Mouse (Mus musculus) pancreas, adult 10 weeks (tissue): ENCODE results near the gene Rab6b. TPM values are rescaled to one million over a fixed set of nuclear protein-coding genes. Genes with fewer than 3 reads are reported as not detected.

ENCODE experiments used
- polyA plus RNA-seq: library from polyadenylated mRNA; stranded (reverse); fragments of 350-450 nt; fragmentation: Illumina TruSeq; extraction: RNeasy Lipid Tissue Mini Kit (QIAGEN cat#74804); gene quantifications from one replicate; pipeline ENCODE4 v1.2.3, GENCODE M21; 2015; ENCODE audit warnings: low read depth, low replicate concordance; ENCODE audit not compliant: insufficient read depth

The Rab6b gene
- polyA plus RNA-seq, result 7.2 TPM

DNA sequence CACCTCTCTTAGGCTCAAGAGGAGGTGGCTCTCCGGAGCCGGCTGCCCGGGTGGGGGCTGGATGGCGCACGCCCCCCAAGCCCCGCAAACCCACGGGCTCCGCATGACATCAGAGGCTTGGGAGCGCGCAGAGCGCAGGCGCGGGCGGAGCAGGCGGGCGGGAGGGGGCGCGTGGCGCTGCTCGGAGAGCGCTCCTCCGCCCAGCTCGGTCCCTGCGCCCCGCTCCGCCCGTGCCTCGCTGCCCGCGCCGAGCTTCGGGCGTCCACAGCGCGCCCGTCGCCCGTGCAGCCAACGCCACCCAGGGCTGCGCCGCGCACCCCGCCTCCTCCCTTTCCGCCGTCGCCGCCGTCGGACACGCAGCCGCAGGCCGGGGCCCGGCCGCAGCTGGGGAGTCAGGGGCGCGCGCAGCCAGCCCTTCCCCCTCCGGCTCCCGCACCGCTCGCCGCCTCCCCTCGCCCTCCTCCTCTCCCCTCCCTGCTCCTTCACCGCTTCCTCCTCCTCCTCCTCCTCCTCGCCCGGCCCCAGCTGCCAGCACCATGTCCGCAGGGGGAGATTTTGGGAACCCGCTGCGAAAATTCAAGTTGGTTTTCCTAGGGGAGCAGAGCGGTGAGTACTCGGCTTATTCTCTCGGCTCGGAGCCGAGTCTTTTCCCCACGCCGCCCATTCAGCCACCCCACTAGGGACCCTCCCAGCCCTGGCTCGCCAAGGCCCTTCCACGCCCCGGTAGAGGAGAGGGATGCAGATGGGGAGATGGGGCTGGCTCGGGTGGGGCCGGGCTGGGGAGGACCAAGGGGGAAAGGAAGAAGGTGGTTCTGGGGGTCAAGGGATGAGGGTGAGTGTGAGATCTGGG lies at the start of gene Rab6b:
TSS of gene Rab6b (plus strand) at position 167 of the 850 bp plus-strand sequence.

DNA sequence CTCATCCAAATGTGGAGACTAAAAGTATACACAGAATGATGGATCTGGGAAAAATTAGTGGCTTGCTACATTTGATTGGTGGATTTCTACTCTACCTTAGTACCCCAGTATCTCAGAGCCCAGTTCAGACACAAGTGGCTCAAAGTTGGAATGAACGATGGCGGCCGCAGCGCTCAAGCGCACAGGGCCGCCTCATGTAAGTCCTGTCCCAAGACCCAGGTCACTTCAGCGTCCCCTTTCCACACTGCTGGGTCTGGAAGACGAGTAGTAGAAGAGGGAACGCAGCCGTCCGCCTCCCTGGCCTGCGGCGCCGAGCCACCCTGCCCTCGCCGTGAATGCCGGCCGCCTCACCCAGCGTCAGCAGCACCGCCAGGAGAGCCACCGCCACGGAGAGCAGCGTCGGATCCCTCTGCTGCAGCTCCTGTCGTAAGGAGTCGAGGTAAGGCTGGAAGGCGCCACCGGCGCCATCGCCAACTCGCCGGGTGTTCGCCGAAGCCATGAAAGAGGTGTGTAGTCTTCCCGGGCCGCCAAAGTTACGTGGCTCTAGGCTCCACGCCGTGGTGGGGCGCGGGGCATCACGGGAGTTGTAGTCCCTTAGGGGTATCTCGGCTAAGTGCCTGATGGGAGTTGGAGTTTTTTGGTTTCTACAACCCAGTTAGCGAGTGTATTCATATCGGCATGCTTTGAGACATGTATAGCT lies 90.1 kb downstream of the Rab6b start, which contains the start of gene Srprb:
TSS of gene Srprb (minus strand) at position 577 of the 700 bp plus-strand sequence.

DNA sequence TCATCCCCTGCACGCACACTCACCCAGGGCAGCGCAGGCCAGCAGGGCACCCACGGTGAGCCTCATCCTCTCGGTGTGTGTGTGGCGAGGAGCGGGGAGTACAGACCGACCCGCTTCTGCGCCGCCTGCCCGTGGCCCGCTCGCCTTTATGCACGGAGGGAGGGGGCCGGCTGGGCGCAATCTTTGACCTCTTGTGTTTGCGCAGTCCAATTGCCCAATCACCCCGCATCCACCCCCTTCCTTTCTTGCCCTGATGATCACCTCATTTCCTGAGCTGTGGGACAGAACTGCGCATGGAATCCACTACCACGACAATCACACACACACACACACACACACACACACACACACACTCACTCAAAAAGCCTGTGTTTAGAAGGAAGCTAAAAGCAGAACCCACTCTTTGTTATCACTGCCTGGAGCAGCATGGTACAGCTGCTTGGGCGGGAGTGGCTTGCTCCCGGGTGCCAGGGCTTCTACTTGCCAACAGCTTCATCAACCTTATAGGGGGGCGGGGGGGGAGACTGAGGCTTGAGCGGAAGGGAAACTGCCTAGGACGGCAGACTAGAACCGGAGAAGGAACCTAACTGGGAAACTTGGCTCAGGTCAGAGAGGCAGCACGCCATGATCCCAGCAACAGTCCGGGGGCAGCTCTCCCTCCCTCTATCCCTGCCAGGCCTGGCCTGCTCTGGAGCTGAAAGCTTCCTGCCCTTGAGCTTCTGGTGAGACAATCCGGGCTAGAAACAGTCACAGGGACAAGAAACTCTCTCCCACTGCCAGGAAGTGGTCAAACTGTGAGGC lies 118.8 kb downstream of the Rab6b start, which contains the start of the genes Gm20425 and Trf:
TSS of gene Gm20425 (minus strand) at position 157 of the 801 bp plus-strand sequence.
TSS of gene Trf (minus strand) at position 294 of the 801 bp plus-strand sequence.

Other genes with a start within 250 kb of the Rab6b start
- 6.6 TPM for gene Slco2a1, start 123.1 kb upstream of the Rab6b start, polyA plus RNA-seq
- 16.7 TPM for gene Srprb, start 90.3 kb downstream of the Rab6b start, polyA plus RNA-seq
- gene Gm20425, start 118.5 kb downstream of the Rab6b start, polyA plus RNA-seq, result not detected
- 81.1 TPM for gene Trf, start 118.7 kb downstream of the Rab6b start, polyA plus RNA-seq
- not detected for gene 1300017J02Rik, start 193.3 kb downstream of the Rab6b start, polyA plus RNA-seq
- 3.8 TPM for gene Topbp1, start 193.4 kb downstream of the Rab6b start, polyA plus RNA-seq